Mouse (Mus musculus) liver, postnatal 0 days (tissue): Measurements from ENCODE around the gene Dleu7. TPM values are rescaled to one million over a fixed set of nuclear protein-coding genes. Genes with fewer than 3 reads are reported as not detected.

Experiments
- ATAC-seq: fragments of 200-750 bp; cut with Nextera tagmentation; 2 replicates; pipeline ENCODE4 v1.8.0; 2017; ENCODE audit warnings: mild to moderate bottlenecking, moderate library complexity
- DNase-seq: peaks from one replicate; pipeline ENCODE4 v3.0.0-alpha.2; 2016
- H3K27ac ChIP-seq: fragments of 300-500 bp; sonication (generic); 2 replicates; pipeline ENCODE4 v1.5.1; 2014; ENCODE audit warnings: antibody characterized with exemption, moderate library complexity, mild to moderate bottlenecking, low read depth
- H3K27me3 ChIP-seq: fragments of 300-500 bp; sonication (generic); 2 replicates; pipeline ENCODE4 v1.6.1; 2014; ENCODE audit warnings: low read length, control low read depth, mixed read lengths; ENCODE audit not compliant: insufficient read depth
- H3K36me3 ChIP-seq: fragments of 300-500 bp; sonication (generic); replicated peaks from 2 replicates; pipeline ENCODE4 v1.6.1; 2014; ENCODE audit warnings: mild to moderate bottlenecking, control low read depth, low read length, moderate library complexity, mixed read lengths; ENCODE audit not compliant: insufficient read depth
- H3K4me1 ChIP-seq: fragments of 300-500 bp; sonication (generic); 2 replicates; pipeline ENCODE4 v1.6.1; 2014; ENCODE audit warnings: antibody characterized with exemption, mild to moderate bottlenecking, control low read depth; ENCODE audit not compliant: insufficient read depth
- H3K4me2 ChIP-seq: fragments of 300-500 bp; sonication (generic); 2 replicates; pipeline ENCODE4 v1.6.1; 2014; ENCODE audit warnings: low read depth, mild to moderate bottlenecking, low read length, moderate library complexity, mixed read lengths
- H3K4me3 ChIP-seq: fragments of 300-500 bp; sonication (generic); 2 replicates; pipeline ENCODE4 v1.5.1; 2014; ENCODE audit warnings: low read depth, low read length
- H3K9ac ChIP-seq: fragments of 300-500 bp; sonication (generic); replicated peaks from 2 replicates; pipeline ENCODE4 v1.6.1; 2014; ENCODE audit warnings: mild to moderate bottlenecking, moderate library complexity
- H3K9me3 ChIP-seq: fragments of 300-500 bp; sonication (generic); 2 replicates; pipeline ENCODE4 v1.6.1; 2016; ENCODE audit warnings: mild to moderate bottlenecking, control low read depth, low read length, mixed read lengths
- CTCF ChIP-seq: sonication (generic); IDR thresholded peaks from 2 replicates; pipeline ENCODE4 v1.5.1; 2016; ENCODE audit warnings: antibody characterized with exemption, low read depth
- EP300 ChIP-seq: IDR thresholded peaks from 2 replicates; pipeline ENCODE4 v1.6.1; 2016; ENCODE audit warnings: antibody characterized with exemption, low read depth, mild to moderate bottlenecking
- WGBS: fragments of 180-500 bp; shearing (Covaris S2); extraction: QIAGEN DNeasy Blood & Tissue Kit; methylation state at CpG from one replicate; pipeline ENCODE4 v1.1.7; 2014; ENCODE audit not compliant: insufficient replicate concordance; 5-methylcytosine and 5-hydroxymethylcytosine counted together
- polyA plus RNA-seq: library from polyadenylated mRNA; unstranded; fragments of >200 nt; fragmentation: Nextera tagmentation; extraction: Ambion mirVana; gene quantifications from 2 replicates; pipeline ENCODE4 v1.2.1, GENCODE M21; 2015

The Dleu7 gene
- polyA plus RNA-seq, 1 experiment from 2014 or later: 0.08 TPM

- Histone ChIP-seq H3K4me3 (no peak overlapping the region), H3K9ac (no peak overlapping the region), H3K9me3 (no peaks in the 10 kb centered on the region), H3K4me2 (no peak overlapping the region), H3K27ac (no peak overlapping the region), H3K27me3 (no peaks in the 10 kb centered on the region), H3K36me3 (no peaks in the 10 kb centered on the region), H3K4me1 (no peaks in the 10 kb centered on the region)
- no peak for TF ChIP-seq CTCF
- no peak for TF ChIP-seq EP300
- DNase-seq: no peak
- no peak for ATAC-seq
- 49% methylated on average over 6 of the region's 6 CpGs for WGBS
Measured at GRCm38 (mm10) chr14:62258125-62258524, 34.7 kb downstream of the Dleu7 start.

GRCm38 (mm10) chr14:62256066-62256465 lies 36.8 kb downstream of the Dleu7 start:
- 70% methylated on average over 5 of the region's 5 CpGs for WGBS
- Histone ChIP-seq H3K9me3 (no peaks in the 10 kb centered on the region), H3K4me1 (no peaks in the 10 kb centered on the region), H3K36me3 (no peaks in the 10 kb centered on the region), H3K9ac (no peak overlapping the region), H3K27ac (no peak overlapping the region), H3K4me2 (no peak overlapping the region), H3K27me3 (no peaks in the 10 kb centered on the region), H3K4me3 (no peak overlapping the region)
- ATAC-seq (no peak), DNase-seq (no peak)
- TF ChIP-seq EP300 (no peak), CTCF (no peak)

GRCm38 (mm10) chr14:62254371-62254770 lies 38.5 kb downstream of the Dleu7 start:
- no peaks in the 10 kb centered on the region for H3K27me3 ChIP-seq
- H3K4me1 ChIP-seq: no peaks in the 10 kb centered on the region
- H3K9me3 ChIP-seq: no peaks in the 10 kb centered on the region
- DNase-seq (peak; percentile 20), ATAC-seq (no peak)
- H3K4me3 ChIP-seq: no peak overlapping the region
- no peak overlapping the region for H3K4me2 ChIP-seq
- H3K27ac ChIP-seq: no peak overlapping the region
- TF ChIP-seq EP300: no peak
- TF ChIP-seq CTCF: no peak
- WGBS: 55% methylated on average over 8 of the region's 8 CpGs
- H3K9ac ChIP-seq: no peak overlapping the region
- H3K36me3 ChIP-seq: no peaks in the 10 kb centered on the region

GRCm38 (mm10) chr14:62251999-62252398 lies 40.8 kb downstream of the Dleu7 start:
- Histone ChIP-seq H3K27me3 (no peaks in the 10 kb centered on the region), H3K9me3 (no peaks in the 10 kb centered on the region), H3K4me3 (no peak overlapping the region), H3K27ac (no peak overlapping the region), H3K4me1 (no peaks in the 10 kb centered on the region), H3K9ac (no peak overlapping the region), H3K36me3 (no peaks in the 10 kb centered on the region), H3K4me2 (no peak overlapping the region)
- DNase-seq (peak; percentile 56), ATAC-seq (no peak)
- WGBS: 8% methylated on average over 4 of the region's 4 CpGs
- TF ChIP-seq CTCF (peak; percentile 82), EP300 (no peak)

GRCm38 (mm10) chr14:62250046-62250445 lies 42.8 kb downstream of the Dleu7 start:
- no peaks in the 10 kb centered on the region for H3K27me3 ChIP-seq
- WGBS: 82% methylated on average over 3 of the region's 3 CpGs
- DNase-seq (no peak), ATAC-seq (no peak)
- H3K4me2 ChIP-seq: no peak overlapping the region
- no peak overlapping the region for H3K4me3 ChIP-seq
- TF ChIP-seq EP300: no peak
- no peak overlapping the region for H3K27ac ChIP-seq
- H3K4me1 ChIP-seq: no peaks in the 10 kb centered on the region
- H3K9ac ChIP-seq: no peak overlapping the region
- H3K36me3 ChIP-seq: no peaks in the 10 kb centered on the region
- no peaks in the 10 kb centered on the region for H3K9me3 ChIP-seq

- no peak overlapping the region for H3K9ac ChIP-seq
- no peak for TF ChIP-seq EP300
- TF ChIP-seq CTCF: no peak
- H3K4me3 ChIP-seq: no peak overlapping the region
- ATAC-seq (no peak), DNase-seq (no peak)
- H3K27me3 ChIP-seq: no peaks in the 10 kb centered on the region
- H3K36me3 ChIP-seq: no peaks in the 10 kb centered on the region
- no peak overlapping the region for H3K4me2 ChIP-seq
- 75% methylated on average over 2 of the region's 2 CpGs for WGBS
- H3K27ac ChIP-seq: no peak overlapping the region
- H3K9me3 ChIP-seq: no peaks in the 10 kb centered on the region
- H3K4me1 ChIP-seq: no peaks in the 10 kb centered on the region
Measured at GRCm38 (mm10) chr14:62249251-62249650, 43.6 kb downstream of the Dleu7 start.

GRCm38 (mm10) chr14:62248796-62249195 lies 44.1 kb downstream of the Dleu7 start:
- H3K9me3 ChIP-seq: no peaks in the 10 kb centered on the region
- no peaks in the 10 kb centered on the region for H3K36me3 ChIP-seq
- H3K9ac ChIP-seq: no peak overlapping the region
- no peaks in the 10 kb centered on the region for H3K4me1 ChIP-seq
- TF ChIP-seq EP300 (no peak), CTCF (no peak)
- no peak for ATAC-seq
- H3K4me3 ChIP-seq: no peak overlapping the region
- no peak overlapping the region for H3K4me2 ChIP-seq
- DNase-seq: no peak
- no peaks in the 10 kb centered on the region for H3K27me3 ChIP-seq
- H3K27ac ChIP-seq: no peak overlapping the region
- 83% methylated on average over 10 of the region's 10 CpGs for WGBS
